Mouse (Mus musculus) bone marrow, adult 2 months (tissue): ENCODE measurements around the gene Prox1.

ENCODE experiments used
- CTCF ChIP-seq: fragments of 200-500 bp; IDR thresholded peaks from 2 replicates; pipeline ENCODE4 v1.5.1; 2011; ENCODE audit warnings: low read length, control low read depth; ENCODE audit not compliant: control insufficient read depth, insufficient read depth
- POLR2A ChIP-seq: fragments of 200-500 bp; IDR thresholded peaks from 2 replicates; pipeline ENCODE4 v1.6.1; 2011; ENCODE audit warnings: low read depth, mild to moderate bottlenecking, control low read depth, low read length, borderline replicate concordance; ENCODE audit not compliant: control insufficient read depth

DNA sequence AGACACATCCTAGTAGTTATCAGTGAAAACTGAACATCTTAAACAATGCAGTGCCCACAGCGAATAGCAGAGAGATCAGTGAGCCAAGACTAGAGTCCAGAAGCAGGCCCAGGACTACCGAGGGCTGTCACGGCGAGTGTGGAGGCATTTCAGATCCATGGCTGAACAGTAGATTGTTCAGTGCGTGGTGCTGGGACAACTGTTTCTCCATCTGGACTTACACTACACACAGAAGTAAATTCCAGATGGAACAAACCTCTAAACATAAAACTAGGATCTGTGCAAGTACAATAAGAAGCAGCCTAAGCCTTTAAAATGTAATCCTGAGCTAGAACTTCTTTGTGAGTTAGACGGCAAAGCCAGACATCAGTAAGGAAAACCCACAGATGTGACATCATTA lies 42.7 kb upstream of the Prox1 start:
- TF ChIP-seq POLR2A (no peak), CTCF (no peak)
